Mouse (Mus musculus) liver, embryonic 14.5 days (tissue): Measurements from ENCODE around the gene Def6. TPM values are rescaled to one million over a fixed set of nuclear protein-coding genes. Genes with fewer than 3 reads are reported as not detected.

ENCODE experiments used
- ATAC-seq: fragments of 200-750 bp; cut with Nextera tagmentation; 2 replicates; pipeline ENCODE4 v1.8.0; 2017; ENCODE audit warnings: moderate number of reproducible peaks, mild to moderate bottlenecking, moderate library complexity; ENCODE audit not compliant: insufficient read depth
- DNase-seq, 3 experiments: peaks; one replicate each; pipeline ENCODE4 v3.0.0-alpha.2; 2012 to 2013; ENCODE audit warnings: low read depth in 3 of 3, low spot score in 3 of 3
- H3K27ac ChIP-seq: fragments of 300-500 bp; sonication (generic); 2 replicates; pipeline ENCODE4 v1.5.1; 2014; ENCODE audit warnings: moderate library complexity, mild to moderate bottlenecking, control low read depth, inconsistent platforms
- H3K27me3 ChIP-seq: fragments of 300-500 bp; sonication (generic); 2 replicates; pipeline ENCODE4 v1.6.1; 2014; ENCODE audit warnings: mild to moderate bottlenecking, low read length, moderate library complexity; ENCODE audit not compliant: control insufficient read depth, insufficient read depth
- H3K36me3 ChIP-seq: fragments of 300-500 bp; sonication (generic); replicated peaks from 2 replicates; pipeline ENCODE4 v1.6.1; 2014; ENCODE audit warnings: low read depth; ENCODE audit not compliant: control insufficient read depth, insufficient read depth
- H3K4me1 ChIP-seq, 2 experiments: fragments of 200-500 bp in 1 of 2; fragments of 300-500 bp in 1 of 2; sonication (generic) in 1 of 2; replicated peaks; 2 replicates each; pipeline ENCODE4 v1.6.1; 2012 to 2014; ENCODE audit warnings: antibody characterized with exemption in 1 of 2, inconsistent platforms in 1 of 2, low read length in 1 of 2; ENCODE audit not compliant: control insufficient read depth in 2 of 2, insufficient read depth in 2 of 2
- H3K4me2 ChIP-seq: fragments of 300-500 bp; sonication (generic); 2 replicates; pipeline ENCODE4 v1.6.1; 2014; ENCODE audit warnings: low read depth, mild to moderate bottlenecking, control low read depth, moderate library complexity
- H3K4me3 ChIP-seq, 2 experiments: fragments of 200-500 bp in 1 of 2; fragments of 300-500 bp in 1 of 2; sonication (generic) in 1 of 2; 2 replicates each; pipeline ENCODE4 v1.5.1; 2012 to 2014; ENCODE audit warnings: low read depth in 2 of 2, low read length in 2 of 2, mild to moderate bottlenecking in 2 of 2, control low read depth in 1 of 2, inconsistent platforms in 1 of 2, moderate library complexity in 1 of 2; ENCODE audit not compliant: insufficient read depth in 1 of 2
- H3K9ac ChIP-seq: fragments of 300-500 bp; sonication (generic); replicated peaks from 2 replicates; pipeline ENCODE4 v1.6.1; 2014; ENCODE audit warnings: mild to moderate bottlenecking, control low read depth, moderate library complexity
- H3K9me3 ChIP-seq: fragments of 300-500 bp; sonication (generic); 2 replicates; pipeline ENCODE4 v1.6.1; 2016; ENCODE audit warnings: low read length, mixed read lengths; ENCODE audit not compliant: control insufficient read depth
- CTCF ChIP-seq: IDR thresholded peaks from 2 replicates; pipeline ENCODE4 v1.5.1; 2016; ENCODE audit warnings: antibody characterized with exemption, low read depth, control low read depth
- EP300 ChIP-seq: IDR thresholded peaks from 2 replicates; pipeline ENCODE4 v1.6.1; 2016; ENCODE audit warnings: antibody characterized with exemption, low read depth
- WGBS: fragments of 180-500 bp; shearing (Covaris S2); extraction: QIAGEN DNeasy Blood & Tissue Kit; methylation state at CpG from one replicate; pipeline ENCODE4 v1.1.7; 2014; ENCODE audit not compliant: insufficient replicate concordance; 5-methylcytosine and 5-hydroxymethylcytosine counted together
- polyA plus RNA-seq, 2 experiments: library from polyadenylated mRNA; depleted of rRNA in 1 of 2; stranded (reverse) in 1 of 2; unstranded in 1 of 2; fragments of >200 nt; fragmentation: Nextera tagmentation in 1 of 2; extraction: Ambion mirVana in 1 of 2; gene quantifications; 2 replicates each; pipeline versions ENCODE4 v1.2.1 to v1.2.3; 2012 to 2014

Def6 gene
- polyA plus RNA-seq (2012; rRNA removed), result 6.6 and 10.4 TPM in 2 replicates
- 5.5 and 5.7 TPM in 2 replicates for polyA plus RNA-seq (2014; fragmentation: Nextera tagmentation; extraction: Ambion mirVana)

DNA sequence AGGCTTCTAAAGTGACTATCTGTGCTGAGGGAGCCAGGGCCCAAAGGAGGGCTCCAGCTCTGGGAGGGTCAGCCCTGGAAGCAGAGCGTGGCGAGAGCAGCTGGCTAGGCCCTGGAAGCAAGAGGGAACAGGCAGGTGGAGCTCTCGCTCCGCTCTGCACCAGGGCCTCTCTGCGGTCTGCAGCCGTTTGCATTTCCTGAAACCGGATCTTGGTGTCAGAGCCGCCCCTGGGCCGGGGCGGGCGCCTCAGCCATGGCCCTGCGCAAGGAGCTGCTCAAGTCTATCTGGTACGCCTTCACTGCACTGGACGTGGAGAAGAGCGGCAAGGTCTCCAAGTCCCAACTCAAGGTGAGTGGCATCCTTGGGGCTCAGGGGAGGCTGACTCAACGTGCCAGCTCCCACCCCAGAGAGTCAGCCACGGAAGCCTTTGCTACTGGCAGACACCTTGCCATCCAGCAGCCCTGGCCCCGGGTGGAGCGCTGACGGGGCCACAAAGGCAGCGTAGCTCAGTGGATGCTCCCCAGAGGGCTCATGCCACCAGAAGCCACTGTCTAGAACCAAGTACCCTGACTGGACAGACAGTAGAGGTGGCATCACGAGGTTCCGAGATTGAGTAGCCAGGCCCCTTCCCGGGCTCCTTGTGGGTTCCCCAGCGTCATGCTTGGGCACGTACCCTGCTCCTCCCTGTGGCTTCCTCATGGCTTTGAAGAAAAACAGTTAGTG is at the start of gene Def6:
Def6 (plus strand) TSS at position 188 of the 723 bp plus-strand sequence.
- TF ChIP-seq CTCF, result peak; percentile 68
- TF ChIP-seq EP300, result no peak
- ATAC-seq (peak; percentile 78), DNase-seq (peak in 1 of 3 experiments; percentile 52)
- peak within 1 kb of the TSS; percentile 57 to 72 for H3K4me3 ChIP-seq
- no peaks in the 10 kb centered on the region for H3K36me3 ChIP-seq
- peak within 1 kb of the TSS; percentile 48 for H3K9ac ChIP-seq
- 3% methylated on average over 26 of the region's 26 CpGs for WGBS
- H3K27ac ChIP-seq, result peak within 1 kb of the TSS; percentile 25
- no peaks in the 10 kb centered on the region for H3K9me3 ChIP-seq
- H3K27me3 ChIP-seq, result no peaks in the 10 kb centered on the region
- H3K4me2 ChIP-seq, result peak within 1 kb of the TSS; percentile 72
- H3K4me1 ChIP-seq, result peaks cover 0 to 17% of the 10 kb centered on the region in 2 experiments; a peak in 3 of 4 replicates

DNA sequence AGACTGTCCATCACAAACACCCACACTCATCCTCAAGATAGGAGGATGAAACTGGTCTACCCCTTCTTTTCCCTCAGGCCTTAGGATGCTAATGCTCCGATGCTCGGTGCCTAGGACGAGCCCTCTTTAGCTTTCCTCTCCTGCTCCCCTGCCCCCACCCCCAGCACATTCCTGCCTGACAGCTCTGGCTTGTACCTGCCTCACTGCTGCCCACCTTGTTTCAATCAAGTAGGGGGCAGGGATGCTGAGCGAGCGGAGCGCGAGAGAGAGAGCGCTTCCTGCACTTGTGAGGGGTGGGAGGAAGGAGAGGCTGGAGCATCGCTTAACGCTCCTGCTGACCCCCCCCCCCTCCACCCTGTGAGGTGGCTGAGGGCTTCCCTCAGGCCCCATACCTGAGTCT is 47.2 kb upstream of the Def6 start:
- no peak overlapping the region for H3K4me3 ChIP-seq
- H3K9me3 ChIP-seq, result no peaks in the 10 kb centered on the region
- peaks cover 5% of the 10 kb centered on the region for H3K27me3 ChIP-seq
- DNase-seq, result no peak
- H3K4me2 ChIP-seq, result no peak overlapping the region
- H3K27ac ChIP-seq, result no peak overlapping the region
- no peak overlapping the region for H3K9ac ChIP-seq
- no peaks in the 10 kb centered on the region for H3K36me3 ChIP-seq
- TF ChIP-seq EP300 (no peak), CTCF (no peak)
- no peak for ATAC-seq
- no peaks in the 10 kb centered on the region for H3K4me1 ChIP-seq
- WGBS, result 25% methylated on average over 10 of the region's 10 CpGs

DNA sequence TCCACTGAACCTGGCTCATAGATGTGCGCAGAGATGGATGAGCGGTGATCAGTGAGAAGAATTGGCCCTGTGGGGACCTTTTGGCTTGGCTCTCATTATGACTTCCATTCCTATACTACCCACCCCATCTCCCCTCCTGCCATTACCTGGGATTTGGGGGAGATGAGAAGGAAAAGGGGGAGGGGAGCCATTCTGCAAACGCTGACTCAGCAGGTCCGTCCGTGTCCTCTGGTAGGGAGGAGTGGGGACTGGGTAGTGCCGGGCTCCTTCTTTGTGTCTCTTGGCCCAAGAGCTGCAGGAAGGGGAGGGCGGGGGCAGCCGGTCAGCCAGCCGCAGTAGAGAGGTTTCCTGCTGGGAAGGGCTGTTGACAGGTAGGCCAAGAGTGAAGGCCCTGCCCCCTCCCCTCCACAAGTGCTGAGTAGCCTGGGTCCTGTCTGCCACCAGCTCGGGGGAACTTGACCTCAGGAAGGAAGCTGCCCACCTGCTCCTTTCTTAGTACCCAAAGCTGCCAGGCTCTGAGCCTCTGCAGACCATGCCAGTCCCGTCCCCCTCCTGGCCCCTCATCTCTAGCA is 46.2 kb upstream of the Def6 start:
- ATAC-seq (no peak), DNase-seq (no peak)
- Histone ChIP-seq H3K9ac (no peak overlapping the region), H3K27me3 (peaks cover 5% of the 10 kb centered on the region), H3K4me3 (no peak overlapping the region), H3K4me1 (no peaks in the 10 kb centered on the region), H3K36me3 (no peaks in the 10 kb centered on the region), H3K9me3 (no peaks in the 10 kb centered on the region), H3K4me2 (no peak overlapping the region), H3K27ac (no peak overlapping the region)
- TF ChIP-seq EP300, result no peak
- WGBS, result 16% methylated on average over 11 of the region's 11 CpGs

DNA sequence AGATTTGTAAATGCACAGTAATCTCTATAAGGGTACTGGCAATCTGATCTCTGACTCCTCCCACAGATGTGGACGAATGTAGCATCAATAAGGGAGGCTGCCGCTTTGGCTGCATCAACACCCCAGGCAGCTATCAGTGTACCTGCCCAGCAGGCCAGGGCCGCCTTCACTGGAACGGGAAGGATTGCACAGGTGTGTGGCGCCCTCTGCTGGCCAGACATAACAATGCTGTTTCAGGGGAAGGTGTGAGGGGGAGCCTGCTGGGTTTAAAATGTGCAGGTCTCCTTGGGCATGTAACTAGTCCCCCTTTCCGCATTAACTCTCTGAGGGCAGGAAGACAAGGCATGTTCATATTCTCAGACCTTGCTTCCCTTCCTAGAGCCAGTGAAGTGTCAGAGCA is 43.9 kb upstream of the Def6 start:
- Histone ChIP-seq H3K9me3 (no peaks in the 10 kb centered on the region), H3K9ac (no peak overlapping the region), H3K27me3 (peaks cover 5% of the 10 kb centered on the region), H3K4me3 (no peak overlapping the region), H3K4me2 (no peak overlapping the region), H3K4me1 (no peaks in the 10 kb centered on the region), H3K36me3 (no peaks in the 10 kb centered on the region), H3K27ac (no peak overlapping the region)
- peak; percentile 97 for TF ChIP-seq CTCF
- TF ChIP-seq EP300, result no peak
- DNase-seq, result peak in 2 of 3 experiments; percentile 27 to 35
- ATAC-seq, result no peak
- 3% methylated on average over 6 of the region's 6 CpGs for WGBS

DNA sequence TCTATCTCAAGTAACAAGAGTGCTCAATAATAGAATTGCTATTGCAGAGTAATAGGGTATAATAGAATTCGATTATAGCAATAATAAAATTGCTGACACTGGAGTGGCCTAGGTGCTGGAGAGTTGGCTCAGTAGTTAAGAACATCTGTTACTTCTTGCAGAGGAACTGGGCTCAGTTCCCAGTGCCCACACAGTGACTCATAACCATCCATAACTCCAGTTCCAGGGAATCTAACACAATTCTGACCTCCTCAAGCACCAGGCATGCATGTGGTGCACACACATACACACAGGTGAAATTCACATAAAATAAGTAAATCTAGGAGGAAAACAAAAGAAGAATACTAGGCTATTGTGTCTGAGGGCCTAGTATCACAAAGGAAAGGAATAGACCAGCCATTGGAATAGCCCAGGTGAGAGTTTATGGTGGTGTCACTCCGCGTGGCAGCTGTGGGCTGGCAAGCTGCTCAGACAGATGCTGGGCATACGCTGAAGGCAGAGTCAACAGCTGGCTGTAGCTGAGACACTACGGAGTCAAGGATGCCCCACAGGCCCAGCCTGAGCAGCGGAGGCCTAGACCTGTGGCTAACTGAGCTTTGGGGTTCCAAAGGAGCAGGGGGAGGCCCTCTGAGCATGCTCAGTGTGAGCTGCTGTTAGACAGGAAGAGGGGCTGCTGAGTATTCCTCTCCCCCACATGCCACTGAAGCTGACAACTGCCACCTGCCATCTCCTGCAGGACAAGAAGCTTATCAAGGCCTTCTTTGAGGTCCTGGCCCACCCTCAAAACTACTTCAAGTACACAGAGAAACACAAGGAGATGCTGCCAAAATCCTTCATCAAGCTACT is 36.9 kb upstream of the Def6 start:
- TF ChIP-seq CTCF (no peak), EP300 (no peak)
- no peaks in the 10 kb centered on the region for H3K9me3 ChIP-seq
- DNase-seq (no peak), ATAC-seq (no peak)
- no peak overlapping the region for H3K4me3 ChIP-seq
- H3K4me2 ChIP-seq, result no peak overlapping the region
- H3K36me3 ChIP-seq, result no peaks in the 10 kb centered on the region
- 71% methylated on average over 6 of the region's 6 CpGs for WGBS
- H3K27ac ChIP-seq, result no peak overlapping the region
- no peaks in the 10 kb centered on the region for H3K4me1 ChIP-seq
- no peak overlapping the region for H3K9ac ChIP-seq
- H3K27me3 ChIP-seq, result no peaks in the 10 kb centered on the region
